Mouse (Mus musculus): Measurements from ENCODE around the gene Gm13697.
"Not testable (repeated sequence)": the region's sequence is repeated elsewhere in the genome, so short reads cannot be mapped to it uniquely, and the experiment has no call there.

The Gm13697 gene

GRCm38 (mm10) chr2:83984443-83984842 is at the start of gene Gm13697:
Gene Gm13697, plus strand, starts transcription at chr2:83984743.
- DNase-seq = not testable (repeated sequence)

- peak; percentile 52 to 69 for DNase-seq
Measured at GRCm38 (mm10) chr2:83940931-83941361, 43.6 kb upstream of the Gm13697 start, which contains the start of gene Zswim2. Gene Zswim2, minus strand, starts transcription at chr2:83941228.

GRCm38 (mm10) chr2:83941378-83941777 is 43.2 kb upstream of the Gm13697 start:
- DNase-seq = no peak

GRCm38 (mm10) chr2:83941792-83942191 is 42.8 kb upstream of the Gm13697 start:
- DNase-seq = no peak

- not testable (repeated sequence) for DNase-seq
Measured at GRCm38 (mm10) chr2:83955393-83955792, 29.1 kb upstream of the Gm13697 start, which contains the start of gene Gm13698. Gene Gm13698, plus strand, starts transcription at chr2:83955693.

GRCm38 (mm10) chr2:83961203-83961602 is 23.3 kb upstream of the Gm13697 start, which contains the start of gene Gm13693:
Gene Gm13693, plus strand, starts transcription at chr2:83961503.
- DNase-seq = not testable (repeated sequence)

GRCm38 (mm10) chr2:83967013-83967412 is 17.5 kb upstream of the Gm13697 start, which contains the start of gene Gm13695:
Gene Gm13695, plus strand, starts transcription at chr2:83967313.
- DNase-seq = not testable (repeated sequence)

- DNase-seq = not testable (repeated sequence)
Measured at GRCm38 (mm10) chr2:83972823-83973222, 11.7 kb upstream of the Gm13697 start, which contains the start of gene Gm13696. Gene Gm13696, plus strand, starts transcription at chr2:83973123.

GRCm38 (mm10) chr2:83978633-83979032 is 5.9 kb upstream of the Gm13697 start, which contains the start of gene Gm13694:
Gene Gm13694, plus strand, starts transcription at chr2:83978933.
- not testable (repeated sequence) for DNase-seq

- not testable (repeated sequence) for DNase-seq
Measured at GRCm38 (mm10) chr2:83990253-83990652, 5.7 kb downstream of the Gm13697 start, which contains the start of gene Gm13691. Gene Gm13691, plus strand, starts transcription at chr2:83990553.

GRCm38 (mm10) chr2:83993639-83994255 is 9.2 kb downstream of the Gm13697 start:
- peak in 1 of 2 experiments; percentile 38 for DNase-seq

GRCm38 (mm10) chr2:83994526-83994925 is 10.0 kb downstream of the Gm13697 start:
- not testable (repeated sequence) for DNase-seq

- DNase-seq = no peak
Measured at GRCm38 (mm10) chr2:84008913-84009312, 24.4 kb downstream of the Gm13697 start.

- DNase-seq = no peak
Measured at GRCm38 (mm10) chr2:84009818-84010217, 25.3 kb downstream of the Gm13697 start.

GRCm38 (mm10) chr2:84014572-84014971 is 30.0 kb downstream of the Gm13697 start:
- no peak for DNase-seq

GRCm38 (mm10) chr2:84016291-84016690 is 31.7 kb downstream of the Gm13697 start:
- not testable (repeated sequence) for DNase-seq

- no peak for DNase-seq
Measured at GRCm38 (mm10) chr2:84018330-84018729, 33.8 kb downstream of the Gm13697 start.

- peak in 1 of 2 experiments; percentile 13 for DNase-seq
Measured at GRCm38 (mm10) chr2:84019519-84020305, 35.2 kb downstream of the Gm13697 start.

GRCm38 (mm10) chr2:84021930-84022329 is 37.4 kb downstream of the Gm13697 start:
- no peak for DNase-seq

- DNase-seq = no peak
Measured at GRCm38 (mm10) chr2:84022905-84023304, 38.4 kb downstream of the Gm13697 start.

GRCm38 (mm10) chr2:84023319-84023718 is 38.8 kb downstream of the Gm13697 start:
- no peak for DNase-seq

- no peak for DNase-seq
Measured at GRCm38 (mm10) chr2:84025217-84025616, 40.7 kb downstream of the Gm13697 start.

- DNase-seq = no peak
Measured at GRCm38 (mm10) chr2:84032505-84032904, 48.0 kb downstream of the Gm13697 start.

Data from kidney, postnatal 4 days (tissue).